In genomic region chr15:98969372-98970101, GRCm38 (mm10) we compare ENCODE assay signal across 9 mouse cellular contexts. TPM values are rescaled to one million over a fixed set of nuclear protein-coding genes. Genes with fewer than 3 reads are reported as not detected.
DNase-seq lines count a peak whose midpoint lies in the region; ATAC-seq and TF ChIP-seq lines count a peak whose summit lies in the region.
"Had no signal": no experiment of that assay in that cellular context is flagged by ENCODE, and none has a peak within 500 bp of the region (broad histone marks: within the 10 kb centered on the region; RNA-seq: fewer than 3 reads in every experiment).

No protein-coding gene starts in this region.

- H3K36me3 ChIP-seq in kidney, embryonic 14.5 days (ENCODE audit: control insufficient read depth, insufficient read depth, low read length) = no peaks in the 10 kb centered on the region
- H3K36me3 ChIP-seq in hindbrain, embryonic 10.5 days = 0 out of 2 replicates have a peak, but pooled peaks cover 4% of the 10 kb centered on the region
- no peaks in the 10 kb centered on the region for H3K36me3 ChIP-seq in midbrain, postnatal 0 days (ENCODE audit: insufficient read depth, low read length)

- peak overlapping the region; percentile 3; the same call in 1 of the 2 replicates for H3K4me2 ChIP-seq in kidney, embryonic 14.5 days (replicated peaks; ENCODE audit: low read depth, low read length)
- H3K4me2 ChIP-seq in midbrain, postnatal 0 days (ENCODE audit: low read depth, low read length, poor library complexity, severe bottlenecking) = peak overlapping the region; percentile 21

- no peak for ATAC-seq in kidney, embryonic 14.5 days (ENCODE audit: low FRiP score, low TSS enrichment)
- peak; percentile 57 for ATAC-seq in activated CD4-positive, CD25-positive, alpha-beta regulatory T cell, adult 4 months
- ATAC-seq in midbrain, postnatal 0 days (ENCODE audit: low FRiP score) = no peak

- peaks cover 10% of the 10 kb centered on the region; the same call in 1 of the 2 replicates for H3K4me1 ChIP-seq in kidney, embryonic 14.5 days (ENCODE audit: control insufficient read depth, insufficient read depth, low read length)
- H3K4me1 ChIP-seq in hindbrain, embryonic 10.5 days (replicated peaks) = peaks cover 75% of the 10 kb centered on the region
- peaks cover 16% of the 10 kb centered on the region for H3K4me1 ChIP-seq in midbrain, postnatal 0 days (ENCODE audit: insufficient read depth, low read length)

- no peak for TF ChIP-seq CTCF in midbrain, postnatal 0 days (IDR thresholded peaks at IDR 0.05)

- DNase-seq in kidney, postnatal 10 days = no peak
- peak; percentile 59 for DNase-seq in hindbrain, embryonic 10.5 days (ENCODE audit: low spot score)
- peak; percentile 52 for DNase-seq in midbrain, postnatal 0 days (ENCODE audit: low spot score)
- no peak for DNase-seq in T-cell, adult 2 months (ENCODE audit: low spot score)
- DNase-seq in gastrocnemius, postnatal 14 days = no peak
- DNase-seq in gastrocnemius, adult 8-10 months (ENCODE audit: low spot score in 2 of 2) = no peak

- intact Hi-C loops in gastrocnemius, postnatal 14 days (cut with DNase I; ENCODE audit: low total_unique reads) = no loop called here

- no peak overlapping the region for H3K4me3 ChIP-seq in kidney, embryonic 14.5 days (ENCODE audit: low read length)
- peak overlapping the region; percentile 39 for H3K4me3 ChIP-seq in hindbrain, embryonic 10.5 days
- H3K4me3 ChIP-seq in midbrain, postnatal 0 days (ENCODE audit: low read depth, low read length) = no peak overlapping the region

- peak overlapping the region; percentile 25; the same call in 1 of the 2 replicates for H3K9ac ChIP-seq in kidney, embryonic 14.5 days (ENCODE audit: low read depth, low read length)
- H3K9ac ChIP-seq in midbrain, postnatal 0 days (replicated peaks; ENCODE audit: low read length, poor library complexity, severe bottlenecking) = peak overlapping the region; percentile 20; the same call in 1 of the 2 replicates

- H3K27ac ChIP-seq in kidney, embryonic 14.5 days (ENCODE audit: low read depth, low read length) = peak overlapping the region; percentile 24; the same call in 1 of the 2 replicates
- peak overlapping the region; percentile 98 for H3K27ac ChIP-seq in hindbrain, embryonic 10.5 days
- peak overlapping the region; percentile 96 for H3K27ac ChIP-seq in midbrain, postnatal 0 days (ENCODE audit: low read depth, low read length)

- 23% methylated on average over 16 of the region's 16 CpGs for WGBS in kidney, embryonic 14.5 days
- WGBS in hindbrain, embryonic 10.5 days = 9% methylated on average over 16 of the region's 16 CpGs
- 2% methylated on average over 16 of the region's 16 CpGs for WGBS in midbrain, postnatal 0 days

- H3K9me3 ChIP-seq in kidney, embryonic 14.5 days (ENCODE audit: control insufficient read depth, low read length) = no peaks in the 10 kb centered on the region
- 0 out of 2 replicates have a peak, but pooled peaks cover 3% of the 10 kb centered on the region for H3K9me3 ChIP-seq in hindbrain, embryonic 10.5 days
- no peaks in the 10 kb centered on the region for H3K9me3 ChIP-seq in midbrain, postnatal 0 days (ENCODE audit: low read length)

- no peaks in the 10 kb centered on the region for H3K27me3 ChIP-seq in kidney, embryonic 14.5 days (ENCODE audit: control insufficient read depth, insufficient read depth, low read length)
- no peaks in the 10 kb centered on the region for H3K27me3 ChIP-seq in hindbrain, embryonic 10.5 days (ENCODE audit: insufficient read depth, poor library complexity, severe bottlenecking)
- no peaks in the 10 kb centered on the region for H3K27me3 ChIP-seq in midbrain, postnatal 0 days (ENCODE audit: insufficient read depth, low read length)

RNA-seq across cellular contexts. Expression of gene Tuba1a, which starts 16.0 kb away (rescaled TPM):
- polyA plus RNA-seq in kidney, embryonic 14.5 days (2014; fragmentation: Nextera tagmentation; extraction: Ambion mirVana) = 891 and 921 TPM in 2 replicates
- 100 to 1,000 TPM; 243 to 273 TPM for polyA plus RNA-seq in activated CD4-positive, CD25-positive, alpha-beta regulatory T cell, adult 4 months (2017; shearing (Covaris generic))
- 4,838 and 8,764 TPM in 2 replicates for polyA plus RNA-seq in hindbrain, embryonic 10.5 days (2016; fragmentation: Nextera tagmentation; extraction: Ambion mirVana)
- 17,447 and 20,461 TPM in 2 replicates for total RNA-seq in midbrain, postnatal 0 days (2014; rRNA removed)
- 15,641 and 16,823 TPM in 2 replicates for polyA plus RNA-seq in midbrain, postnatal 0 days (2015; fragmentation: Nextera tagmentation; extraction: Ambion mirVana)
- 100 to 1,000 TPM in 1 of 2 experiments, 10 to 100 TPM in 1; 58.7 to 109 TPM for total RNA-seq in gastrocnemius, postnatal 14 days (2021)
- total RNA-seq in gastrocnemius, adult 8-10 months (2022) = 10 to 100 TPM; 12.6 to 24.0 (median 18.4) TPM

RNA-seq across cellular contexts. Expression of gene Gm49450, which starts 16.2 kb away (rescaled TPM):
- not detected in 2 replicates for polyA plus RNA-seq in kidney, embryonic 14.5 days (2014; fragmentation: Nextera tagmentation; extraction: Ambion mirVana)
- polyA plus RNA-seq in activated CD4-positive, CD25-positive, alpha-beta regulatory T cell, adult 4 months (2017; shearing (Covaris generic)) = not detected
- polyA plus RNA-seq in hindbrain, embryonic 10.5 days (2016; fragmentation: Nextera tagmentation; extraction: Ambion mirVana) = not detected in 2 replicates
- 1,797 and 2,945 TPM in 2 replicates for total RNA-seq in midbrain, postnatal 0 days (2014; rRNA removed)
- not detected in 2 replicates for polyA plus RNA-seq in midbrain, postnatal 0 days (2015; fragmentation: Nextera tagmentation; extraction: Ambion mirVana)
- not detected for total RNA-seq in gastrocnemius, postnatal 14 days (2021)
- total RNA-seq in gastrocnemius, adult 8-10 months (2022) = not detected
- total RNA-seq: layer of hippocampus, postnatal 10 days had no signal

RNA-seq across cellular contexts. Expression of gene Tuba1b, which starts 35.2 kb away (rescaled TPM):
- 1,971 and 2,088 TPM in 2 replicates for polyA plus RNA-seq in kidney, embryonic 14.5 days (2014; fragmentation: Nextera tagmentation; extraction: Ambion mirVana)
- 100 to 1,000 TPM; 510 to 711 TPM for polyA plus RNA-seq in activated CD4-positive, CD25-positive, alpha-beta regulatory T cell, adult 4 months (2017; shearing (Covaris generic))
- polyA plus RNA-seq in hindbrain, embryonic 10.5 days (2016; fragmentation: Nextera tagmentation; extraction: Ambion mirVana) = 2,254 and 2,463 TPM in 2 replicates
- 2,522 and 3,264 TPM in 2 replicates for total RNA-seq in midbrain, postnatal 0 days (2014; rRNA removed)
- polyA plus RNA-seq in midbrain, postnatal 0 days (2015; fragmentation: Nextera tagmentation; extraction: Ambion mirVana) = 1,582 and 1,796 TPM in 2 replicates
- 10 to 100 TPM; 64.0 to 93.6 TPM for total RNA-seq in gastrocnemius, postnatal 14 days (2021)
- 10 to 100 TPM; 12.6 to 24.6 (median 20.3) TPM for total RNA-seq in gastrocnemius, adult 8-10 months (2022)

RNA-seq across cellular contexts. Expression of gene Lmbr1l, which starts 51.5 kb away (rescaled TPM):
- polyA plus RNA-seq in kidney, embryonic 14.5 days (2014; fragmentation: Nextera tagmentation; extraction: Ambion mirVana) = 5.5 and 8.6 TPM in 2 replicates
- 10 to 100 TPM; 24.2 to 42.0 TPM for polyA plus RNA-seq in activated CD4-positive, CD25-positive, alpha-beta regulatory T cell, adult 4 months (2017; shearing (Covaris generic))
- 22.3 and 25.5 TPM in 2 replicates for polyA plus RNA-seq in hindbrain, embryonic 10.5 days (2016; fragmentation: Nextera tagmentation; extraction: Ambion mirVana)
- 46.0 and 56.9 TPM in 2 replicates for total RNA-seq in midbrain, postnatal 0 days (2014; rRNA removed)
- polyA plus RNA-seq in midbrain, postnatal 0 days (2015; fragmentation: Nextera tagmentation; extraction: Ambion mirVana) = 19.6 and 21.7 TPM in 2 replicates
- total RNA-seq in gastrocnemius, postnatal 14 days (2021) = 10 to 100 TPM in 1 of 2 experiments, 1 to 10 TPM in 1; 4.4 to 11.3 TPM
- total RNA-seq in gastrocnemius, adult 8-10 months (2022) = 1 to 10 TPM; 3.7 to 5.0 (median 4.2) TPM

Comparison
In these comparisons a context has a peak if more than half of its experiments do, and no peak if none do; other contexts are left out.
1. H3K27ac ChIP-seq: peak in every context shown above with its lines; median percentile 98 in hindbrain, embryonic 10.5 days; 96 in midbrain, postnatal 0 days; 24 in kidney, embryonic 14.5 days.
2. DNase-seq: peak in hindbrain, embryonic 10.5 days (single experiment) and midbrain, postnatal 0 days (single experiment); none in kidney, postnatal 10 days (single experiment), T-cell, adult 2 months (single experiment), gastrocnemius, postnatal 14 days (single experiment) and gastrocnemius, adult 8-10 months (0 of 2).